Mouse (Mus musculus) 3T3-L1 (cell line): ENCODE measurements around the gene Clec5a.
"Not testable (repeated sequence)": the region's sequence is repeated elsewhere in the genome, so short reads cannot be mapped to it uniquely, and the experiment has no call there.

Experiments used
- DNase-seq: peaks from one replicate; pipeline ENCODE4 v3.0.0-alpha.2; 2015; ENCODE audit warnings: low read depth, low spot score

Gene Clec5a

DNA sequence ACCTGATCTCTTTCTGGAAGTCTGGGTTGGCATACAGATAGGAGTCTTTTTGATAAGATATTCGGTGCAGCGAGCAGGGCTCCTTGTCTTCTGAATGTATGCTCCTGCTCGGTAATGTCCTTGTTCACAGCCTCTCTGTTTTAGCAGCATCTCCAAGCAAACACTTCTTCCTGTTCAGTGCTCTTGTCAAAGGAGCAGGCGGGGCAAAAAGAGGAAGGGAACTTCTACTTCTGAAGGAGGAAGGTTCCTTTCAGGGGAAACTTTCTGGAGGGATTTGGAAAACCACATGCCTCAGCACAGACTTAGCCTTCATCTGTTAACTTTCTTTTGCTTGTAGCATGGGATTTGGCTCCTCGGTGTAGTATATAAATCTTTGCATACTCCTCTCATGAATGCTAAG lies at the start of gene Clec5a:
Gene Clec5a (minus strand): TSS at position 177 of the 400 bp plus-strand sequence.
- no peak for DNase-seq

GRCm38 (mm10) chr6:40634640-40635071 lies 49.0 kb upstream of the Clec5a start:
- DNase-seq, result no peak

DNA sequence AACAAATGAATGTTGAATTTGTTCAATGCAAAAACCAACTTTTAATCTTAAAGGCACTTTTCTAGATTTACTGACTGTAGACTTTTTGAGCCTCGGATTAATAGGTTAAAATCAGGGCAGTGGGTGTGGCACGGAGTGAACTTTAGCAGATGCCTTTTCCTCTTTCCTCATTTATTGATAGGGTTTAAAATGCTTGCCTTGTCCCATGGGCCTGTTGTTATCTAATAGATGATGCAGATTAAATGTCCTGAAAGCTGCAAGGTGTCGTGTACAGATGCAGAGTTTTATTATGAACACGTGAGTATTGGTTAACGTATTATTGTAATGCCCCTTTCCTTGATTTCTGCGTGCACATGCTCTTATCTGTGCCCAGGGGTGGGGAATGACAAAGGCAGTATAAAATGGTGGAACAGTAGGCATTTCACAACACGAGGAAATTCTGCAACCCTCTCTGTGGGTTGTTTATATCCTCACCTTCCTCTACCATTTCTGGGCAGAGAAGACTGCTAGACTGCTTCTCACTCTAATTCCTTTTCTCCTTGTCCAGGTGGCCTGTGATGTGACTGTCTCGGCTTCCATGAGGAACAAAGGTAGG lies 42.9 kb upstream of the Clec5a start, which contains the start of gene Mgam:
Gene Mgam (plus strand): TSS at position 426 of the 595 bp plus-strand sequence.
- no peak for DNase-seq

DNA sequence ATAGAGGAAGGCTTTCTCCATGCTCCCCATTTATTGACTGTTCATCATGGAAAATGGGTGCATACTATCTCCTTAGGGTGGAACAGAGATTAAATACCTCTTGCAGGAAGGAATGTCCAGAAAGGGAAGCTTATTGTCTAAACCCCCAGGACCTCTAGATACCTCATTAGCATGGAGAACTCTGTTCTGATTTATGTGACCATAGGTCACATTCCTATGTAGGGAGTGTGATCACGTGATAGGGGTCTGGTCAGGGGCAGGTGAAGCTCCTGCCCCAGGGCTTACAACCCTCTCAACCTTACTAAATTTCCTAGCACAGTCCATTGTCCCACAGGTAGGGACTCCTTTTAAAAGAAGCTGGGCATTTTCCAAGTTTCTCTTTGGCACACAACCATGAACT lies 40.5 kb upstream of the Clec5a start:
- no peak for DNase-seq

GRCm38 (mm10) chr6:40617965-40618364 lies 32.3 kb upstream of the Clec5a start:
- DNase-seq, result peak; percentile 88

GRCm38 (mm10) chr6:40613260-40613852 lies 27.7 kb upstream of the Clec5a start, which contains the start of gene Tas2r138:
TSS of gene Tas2r138 (minus strand) at chr6:40613310.
- DNase-seq, result no peak

DNA sequence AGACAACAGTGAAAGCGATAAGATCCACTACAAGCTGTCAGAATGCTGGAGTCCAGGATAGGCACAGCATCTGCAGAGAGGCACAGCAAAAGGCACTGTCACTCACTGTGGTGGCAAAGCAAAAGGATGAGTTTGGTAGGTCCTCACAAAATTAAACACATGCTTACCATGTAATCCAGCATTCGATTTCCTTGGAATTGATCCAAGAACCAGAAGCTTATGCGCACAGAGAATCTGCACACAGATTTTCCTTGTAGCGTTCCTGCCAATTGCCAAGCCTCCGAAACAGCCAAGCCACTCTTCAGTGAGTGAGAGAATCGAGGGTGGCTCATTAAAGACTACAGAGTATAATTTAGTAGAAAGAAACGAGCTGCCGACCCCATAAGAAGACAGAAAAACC lies 24.6 kb upstream of the Clec5a start:
- DNase-seq, result no peak

- peak; percentile 72 for DNase-seq
Measured at GRCm38 (mm10) chr6:40607431-40607830, 21.8 kb upstream of the Clec5a start.

- DNase-seq, result not testable (repeated sequence)
Measured at GRCm38 (mm10) chr6:40598546-40598945, 12.9 kb upstream of the Clec5a start.

GRCm38 (mm10) chr6:40594804-40595550 lies 9.4 kb upstream of the Clec5a start:
- DNase-seq, result peak; percentile 69

- no peak for DNase-seq
Measured at GRCm38 (mm10) chr6:40588346-40588745, 2.7 kb upstream of the Clec5a start.

DNA sequence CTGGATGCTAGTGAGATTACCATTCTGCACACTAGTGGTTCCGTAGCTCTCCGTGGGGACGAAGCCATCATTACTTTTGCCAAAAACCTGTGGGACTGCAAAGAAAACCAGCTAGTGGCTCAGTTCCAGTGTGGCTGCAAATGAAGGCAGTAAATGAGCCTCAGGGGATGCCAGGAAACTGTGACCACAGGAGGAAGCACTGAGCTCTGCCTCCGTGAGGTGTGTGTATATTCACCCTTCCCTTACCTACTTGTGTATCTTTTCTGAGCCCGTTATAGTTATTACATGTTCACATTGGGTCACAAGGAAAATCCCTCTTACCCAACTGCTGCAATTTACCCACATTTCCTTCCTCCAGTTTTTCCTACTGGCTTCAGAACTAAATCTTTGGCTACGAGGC lies 1.3 kb downstream of the Clec5a start:
- no peak for DNase-seq

DNA sequence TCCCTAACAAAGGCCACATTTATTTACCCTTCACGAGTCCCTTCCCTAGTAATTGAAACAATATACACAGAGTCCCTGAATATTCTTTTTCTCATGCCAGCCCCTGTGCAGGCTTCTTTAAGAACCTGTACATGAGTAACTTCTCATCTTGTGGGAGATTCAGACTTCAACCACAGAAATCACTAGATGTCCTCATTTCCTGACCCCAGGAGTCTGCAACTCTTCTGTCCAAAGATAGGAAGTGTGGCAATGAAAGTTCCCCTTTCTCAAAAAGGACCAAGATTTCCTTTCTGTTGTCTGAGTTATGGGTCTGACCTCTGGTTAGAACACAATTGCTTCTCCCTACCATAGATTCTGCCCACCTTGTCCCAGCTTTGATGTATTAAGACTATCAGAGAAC lies 9.3 kb downstream of the Clec5a start:
- DNase-seq, result no peak

- DNase-seq, result no peak
Measured at GRCm38 (mm10) chr6:40573618-40574017, 12.0 kb downstream of the Clec5a start.

DNA sequence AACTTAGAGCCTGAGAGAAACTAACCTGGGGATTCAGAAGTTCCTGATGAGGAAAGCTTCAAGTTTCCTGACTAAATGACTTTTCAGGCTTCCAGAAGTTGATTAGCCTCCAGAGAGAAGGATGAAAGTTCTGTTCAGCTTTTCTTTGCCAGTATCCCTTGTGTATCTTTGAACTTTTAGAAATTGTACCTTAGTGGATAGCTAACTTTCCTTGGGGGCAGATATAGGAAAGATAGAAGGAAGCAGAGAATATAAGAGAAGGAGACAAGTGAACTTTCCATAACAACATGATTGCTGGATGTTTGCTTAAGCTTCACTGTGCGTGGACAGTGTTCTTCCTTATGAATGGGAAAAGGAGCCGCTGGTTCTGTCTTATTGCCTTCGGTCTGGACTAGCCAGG lies 16.4 kb downstream of the Clec5a start, which contains the start of gene Olfr460:
Gene Olfr460 (plus strand): TSS at position 301 of the 400 bp plus-strand sequence.
- no peak for DNase-seq

- no peak for DNase-seq
Measured at GRCm38 (mm10) chr6:40554950-40555349, 30.7 kb downstream of the Clec5a start, which contains the start of gene Olfr461. TSS of gene Olfr461 (minus strand) at chr6:40555050.

GRCm38 (mm10) chr6:40544690-40545089 lies 40.9 kb downstream of the Clec5a start:
- DNase-seq, result no peak
